Mouse (Mus musculus) liver, embryonic 11.5 days (tissue): ENCODE measurements at regions not wholly inside any gene's neighbourhood (a gene's known extent, or its start where the extent isn't known, plus 50 kb on each side); places are given as distances from the start of the nearest gene placed in this dataset.

ENCODE experiments used
- ATAC-seq: fragments of 200-750 bp; cut with Nextera tagmentation; replicated peaks from 2 replicates; pipeline ENCODE4 v1.8.0; 2017; ENCODE audit warnings: moderate number of reproducible peaks, mild to moderate bottlenecking, moderate TSS enrichment, moderate library complexity; ENCODE audit not compliant: low FRiP score
- DNase-seq: peaks from one replicate; pipeline ENCODE4 v3.0.0-alpha.2; 2017; ENCODE audit warnings: low spot score
- H3K27ac ChIP-seq: fragments of 300-500 bp; sonication (generic); 2 replicates; pipeline ENCODE4 v1.5.1; 2014; ENCODE audit warnings: mild to moderate bottlenecking, low read depth, low read length, control low read depth
- H3K27me3 ChIP-seq: fragments of 300-500 bp; sonication (generic); replicated peaks from 2 replicates; pipeline ENCODE4 v1.6.1; 2014; ENCODE audit warnings: low read length, mixed read lengths; ENCODE audit not compliant: control insufficient read depth, insufficient read depth
- H3K36me3 ChIP-seq: fragments of 300-500 bp; sonication (generic); 2 replicates; pipeline ENCODE4 v1.6.1; 2014; ENCODE audit warnings: mild to moderate bottlenecking, low read length, moderate library complexity, mixed read lengths; ENCODE audit not compliant: control insufficient read depth, insufficient read depth
- H3K4me1 ChIP-seq: fragments of 300-500 bp; sonication (generic); replicated peaks from 2 replicates; pipeline ENCODE4 v1.6.1; 2014; ENCODE audit warnings: low read length, mixed read lengths; ENCODE audit not compliant: control insufficient read depth, insufficient read depth
- H3K4me2 ChIP-seq: fragments of 300-500 bp; sonication (generic); 2 replicates; pipeline ENCODE4 v1.6.1; 2014; ENCODE audit warnings: mild to moderate bottlenecking, control low read depth, moderate library complexity
- H3K4me3 ChIP-seq: fragments of 300-500 bp; sonication (generic); 2 replicates; pipeline ENCODE4 v1.5.1; 2014; ENCODE audit warnings: low read depth, low read length, control low read depth
- H3K9ac ChIP-seq: fragments of 300-500 bp; sonication (generic); 2 replicates; pipeline ENCODE4 v1.6.1; 2014; ENCODE audit warnings: low read depth, low read length, control low read depth
- H3K9me3 ChIP-seq: fragments of 300-500 bp; sonication (generic); 2 replicates; pipeline ENCODE4 v1.6.1; 2016; ENCODE audit warnings: low read length, inconsistent platforms, mixed read lengths; ENCODE audit not compliant: control insufficient read depth
- WGBS: fragments of 180-500 bp; shearing (Covaris S2); extraction: QIAGEN DNeasy Blood & Tissue Kit; methylation state at CpG from one replicate; pipeline ENCODE4 v1.1.7; 2014; 5-methylcytosine and 5-hydroxymethylcytosine counted together

DNA sequence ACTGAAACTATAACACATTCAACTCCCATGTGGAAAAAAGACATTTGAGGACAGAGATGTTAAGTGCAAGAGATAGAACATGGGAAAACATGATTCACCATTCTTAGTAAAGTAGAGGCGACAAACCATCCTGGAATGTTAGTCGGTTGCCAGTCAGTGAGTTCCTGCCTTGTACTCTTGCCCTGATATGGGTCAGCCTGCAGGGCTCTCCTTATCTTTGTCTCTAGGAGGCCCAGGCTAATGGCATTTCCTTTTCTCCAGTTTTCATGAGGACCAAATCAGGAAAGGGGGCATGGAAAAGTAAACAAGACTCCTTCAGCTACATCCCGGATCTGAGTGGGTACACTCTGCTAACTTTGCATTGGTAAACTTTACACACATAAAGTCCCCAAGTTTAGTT lies 387.4 kb upstream of the Mpdz start:
- no peak overlapping the region for H3K9ac ChIP-seq
- no peak overlapping the region for H3K4me3 ChIP-seq
- no peaks in the 10 kb centered on the region for H3K9me3 ChIP-seq
- H3K36me3 ChIP-seq, result no peaks in the 10 kb centered on the region
- no peak overlapping the region for H3K27ac ChIP-seq
- no peak for ATAC-seq
- H3K4me2 ChIP-seq, result no peak overlapping the region
- 26% methylated on average over 3 of the region's 3 CpGs for WGBS
- no peak for DNase-seq
- no peaks in the 10 kb centered on the region for H3K27me3 ChIP-seq
- H3K4me1 ChIP-seq, result no peaks in the 10 kb centered on the region

DNA sequence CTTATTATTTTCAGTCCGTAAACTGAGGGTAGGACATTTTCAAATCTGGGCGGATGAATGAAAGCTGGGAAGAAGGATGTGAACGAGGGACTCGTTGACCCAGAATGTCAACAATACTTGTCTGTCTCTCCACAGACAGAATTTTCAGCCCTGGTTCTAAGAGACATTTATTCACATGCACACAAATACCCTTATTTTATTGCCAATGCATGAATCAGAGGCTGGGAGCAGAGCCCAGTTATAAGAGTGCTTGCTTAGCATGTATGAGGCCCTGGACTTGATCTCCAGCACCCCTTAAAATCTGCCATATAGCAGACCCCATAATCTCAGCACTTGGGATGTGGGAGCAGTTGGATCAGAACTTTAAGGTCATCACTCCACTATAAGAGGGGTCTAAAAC lies 384.8 kb upstream of the Mpdz start:
- Histone ChIP-seq H3K4me1 (no peaks in the 10 kb centered on the region), H3K36me3 (no peaks in the 10 kb centered on the region), H3K27me3 (no peaks in the 10 kb centered on the region), H3K4me2 (no peak overlapping the region), H3K4me3 (no peak overlapping the region), H3K9me3 (no peaks in the 10 kb centered on the region), H3K27ac (no peak overlapping the region), H3K9ac (no peak overlapping the region)
- DNase-seq, result no peak
- ATAC-seq, result no peak
- WGBS, result 91% methylated on average over 4 of the region's 4 CpGs

DNA sequence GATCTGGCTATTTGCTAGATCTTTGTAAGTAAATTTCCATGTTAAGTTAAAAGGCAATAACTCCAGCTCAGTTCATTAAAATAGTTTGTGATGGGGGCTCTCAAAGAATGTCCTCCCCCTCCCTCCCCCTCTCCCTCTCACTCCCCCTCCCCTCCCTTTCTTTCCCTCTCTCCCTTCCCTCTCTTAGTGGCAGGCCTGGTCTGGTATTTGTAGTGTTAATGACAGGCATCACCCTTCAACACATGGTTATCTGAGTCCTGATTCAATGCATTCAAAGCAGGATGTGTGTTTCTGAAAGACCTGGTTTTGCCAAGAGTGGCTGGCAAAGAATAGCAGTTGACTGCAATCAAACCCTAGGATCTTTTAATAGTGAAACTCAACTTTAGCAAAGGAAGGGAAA lies 383.4 kb upstream of the Mpdz start:
- H3K27ac ChIP-seq, result no peak overlapping the region
- H3K27me3 ChIP-seq, result no peaks in the 10 kb centered on the region
- ATAC-seq (no peak), DNase-seq (no peak)
- no peaks in the 10 kb centered on the region for H3K36me3 ChIP-seq
- no peak overlapping the region for H3K4me3 ChIP-seq
- H3K4me1 ChIP-seq, result no peaks in the 10 kb centered on the region
- H3K9ac ChIP-seq, result no peak overlapping the region
- H3K9me3 ChIP-seq, result no peaks in the 10 kb centered on the region
- no peak overlapping the region for H3K4me2 ChIP-seq

DNA sequence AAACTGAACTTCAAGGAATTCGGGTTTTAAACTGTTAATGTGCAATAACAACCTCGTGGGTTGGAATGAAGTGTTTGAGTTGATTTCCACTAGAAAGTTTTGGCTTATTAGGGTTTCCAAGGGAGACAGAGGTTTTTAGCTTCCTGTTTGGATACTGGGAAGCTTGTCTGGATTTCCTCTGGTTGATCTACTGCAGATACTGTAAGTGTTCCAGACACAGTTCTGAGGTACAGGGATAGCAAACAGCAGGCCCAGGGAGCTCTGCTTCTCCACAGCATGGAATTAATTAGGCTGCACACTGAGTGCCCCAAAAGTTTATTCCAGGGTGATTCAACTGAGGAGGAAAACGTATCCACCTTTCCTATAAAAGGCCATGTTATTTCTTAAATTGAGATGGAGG lies 381.0 kb upstream of the Mpdz start:
- 52% methylated on average over 3 of the region's 3 CpGs for whole genome bisulfite sequencing
- no peak for ATAC-seq
- H3K27ac ChIP-seq, result no peak overlapping the region
- H3K9ac ChIP-seq, result no peak overlapping the region
- H3K36me3 ChIP-seq, result no peaks in the 10 kb centered on the region
- no peaks in the 10 kb centered on the region for H3K4me1 ChIP-seq
- DNase-seq, result no peak
- H3K4me2 ChIP-seq, result no peak overlapping the region
- H3K4me3 ChIP-seq, result no peak overlapping the region
- H3K27me3 ChIP-seq, result no peaks in the 10 kb centered on the region
- no peaks in the 10 kb centered on the region for H3K9me3 ChIP-seq

DNA sequence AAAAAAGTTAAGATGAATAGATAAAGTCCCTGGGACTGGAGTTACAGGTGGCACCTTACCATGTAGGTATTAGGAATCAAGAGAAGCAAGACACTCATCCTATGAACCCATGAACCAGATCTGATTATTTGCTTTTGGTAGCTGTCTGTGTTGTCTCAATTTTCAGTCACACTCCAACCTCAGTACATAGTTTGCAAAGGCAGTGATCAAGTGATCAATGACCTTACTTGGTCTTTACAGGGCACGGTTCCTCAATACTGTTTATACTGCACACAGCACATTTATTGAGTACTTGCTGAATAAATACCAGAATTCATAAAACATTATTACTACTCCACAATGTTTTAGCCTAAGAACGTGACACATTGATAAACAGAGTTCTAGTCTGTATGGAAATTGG lies 346.7 kb upstream of the Mpdz start:
- Histone ChIP-seq H3K4me1 (no peaks in the 10 kb centered on the region), H3K27me3 (no peaks in the 10 kb centered on the region), H3K27ac (no peak overlapping the region), H3K9ac (no peak overlapping the region), H3K4me2 (no peak overlapping the region), H3K4me3 (no peak overlapping the region), H3K9me3 (no peaks in the 10 kb centered on the region), H3K36me3 (no peaks in the 10 kb centered on the region)
- WGBS, result 73% methylated on average over 2 of the region's 2 CpGs
- DNase-seq (no peak), ATAC-seq (no peak)

DNA sequence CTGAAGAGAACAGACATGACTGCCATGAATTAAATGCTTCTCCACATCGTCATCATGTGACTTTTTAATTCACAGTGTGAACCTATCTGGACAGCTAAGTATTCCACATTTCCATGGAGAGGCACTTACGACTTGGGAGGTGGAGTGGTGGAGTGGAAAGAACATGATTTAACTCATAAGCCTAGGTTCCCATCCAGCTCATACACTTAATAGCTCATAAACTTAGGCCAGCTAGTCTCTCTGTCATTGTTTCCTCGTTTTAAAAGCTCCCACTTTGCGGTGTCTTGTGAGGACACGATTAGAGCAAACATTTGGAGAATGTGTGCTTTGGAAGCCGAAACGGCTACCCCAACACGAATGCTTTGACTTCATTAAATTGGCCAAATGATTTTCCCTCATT lies 346.0 kb upstream of the Mpdz start:
- Histone ChIP-seq H3K4me3 (no peak overlapping the region), H3K4me2 (no peak overlapping the region), H3K9me3 (no peaks in the 10 kb centered on the region), H3K36me3 (no peaks in the 10 kb centered on the region), H3K9ac (no peak overlapping the region), H3K4me1 (no peaks in the 10 kb centered on the region), H3K27ac (no peak overlapping the region), H3K27me3 (no peaks in the 10 kb centered on the region)
- no peak for ATAC-seq
- 80% methylated on average over 8 of the region's 8 CpGs for WGBS
- no peak for DNase-seq

DNA sequence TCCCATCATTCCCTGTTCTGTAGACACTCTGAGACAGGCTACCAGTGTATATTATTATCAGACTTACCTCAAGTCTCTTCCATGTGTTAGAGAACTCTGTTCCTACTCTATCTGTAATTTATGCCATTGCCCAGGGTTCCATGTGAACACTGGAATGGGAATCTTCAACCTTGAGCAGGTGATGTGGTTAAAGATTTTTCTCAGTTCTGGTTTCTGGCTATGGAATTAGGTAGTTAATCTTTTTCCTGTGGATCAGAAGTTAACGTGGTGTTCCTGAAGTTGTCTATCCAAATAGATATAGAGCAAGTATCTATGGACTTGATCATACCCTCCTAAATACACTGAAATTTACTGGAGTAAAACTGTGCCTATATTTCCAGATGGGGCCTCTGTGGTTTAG lies 339.4 kb upstream of the Mpdz start:
- Histone ChIP-seq H3K27me3 (no peaks in the 10 kb centered on the region), H3K9me3 (no peaks in the 10 kb centered on the region), H3K4me2 (no peak overlapping the region), H3K4me3 (no peak overlapping the region), H3K4me1 (no peaks in the 10 kb centered on the region), H3K9ac (no peak overlapping the region), H3K27ac (no peak overlapping the region), H3K36me3 (no peaks in the 10 kb centered on the region)
- ATAC-seq (no peak), DNase-seq (no peak)
- WGBS, result 58% methylated on average over 1 of the region's 1 CpGs

DNA sequence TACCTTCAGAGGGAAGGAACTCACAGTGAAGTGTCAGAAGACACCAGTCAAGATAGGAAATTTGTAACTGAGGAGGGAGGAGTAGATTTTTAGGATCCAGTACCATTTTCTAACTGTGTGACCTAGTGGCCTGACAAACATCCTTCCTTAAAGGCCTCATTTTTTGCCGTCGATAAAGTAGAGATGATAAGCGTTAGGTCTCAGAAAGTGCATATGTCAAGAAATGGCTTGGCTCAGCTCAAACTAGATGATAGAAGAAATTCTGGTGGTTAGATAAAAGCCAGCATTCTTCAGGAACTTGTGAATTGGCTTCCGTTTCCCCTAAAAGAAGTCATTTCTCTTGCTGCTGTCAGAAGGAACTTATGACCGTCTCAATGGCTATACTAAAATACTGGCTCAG lies 324.1 kb upstream of the Mpdz start:
- Histone ChIP-seq H3K27ac (no peak overlapping the region), H3K4me1 (no peaks in the 10 kb centered on the region), H3K4me3 (no peak overlapping the region), H3K36me3 (no peaks in the 10 kb centered on the region), H3K4me2 (no peak overlapping the region), H3K9me3 (no peaks in the 10 kb centered on the region), H3K9ac (no peak overlapping the region), H3K27me3 (no peaks in the 10 kb centered on the region)
- 51% methylated on average over 5 of the region's 5 CpGs for WGBS
- DNase-seq (no peak), ATAC-seq (no peak)

DNA sequence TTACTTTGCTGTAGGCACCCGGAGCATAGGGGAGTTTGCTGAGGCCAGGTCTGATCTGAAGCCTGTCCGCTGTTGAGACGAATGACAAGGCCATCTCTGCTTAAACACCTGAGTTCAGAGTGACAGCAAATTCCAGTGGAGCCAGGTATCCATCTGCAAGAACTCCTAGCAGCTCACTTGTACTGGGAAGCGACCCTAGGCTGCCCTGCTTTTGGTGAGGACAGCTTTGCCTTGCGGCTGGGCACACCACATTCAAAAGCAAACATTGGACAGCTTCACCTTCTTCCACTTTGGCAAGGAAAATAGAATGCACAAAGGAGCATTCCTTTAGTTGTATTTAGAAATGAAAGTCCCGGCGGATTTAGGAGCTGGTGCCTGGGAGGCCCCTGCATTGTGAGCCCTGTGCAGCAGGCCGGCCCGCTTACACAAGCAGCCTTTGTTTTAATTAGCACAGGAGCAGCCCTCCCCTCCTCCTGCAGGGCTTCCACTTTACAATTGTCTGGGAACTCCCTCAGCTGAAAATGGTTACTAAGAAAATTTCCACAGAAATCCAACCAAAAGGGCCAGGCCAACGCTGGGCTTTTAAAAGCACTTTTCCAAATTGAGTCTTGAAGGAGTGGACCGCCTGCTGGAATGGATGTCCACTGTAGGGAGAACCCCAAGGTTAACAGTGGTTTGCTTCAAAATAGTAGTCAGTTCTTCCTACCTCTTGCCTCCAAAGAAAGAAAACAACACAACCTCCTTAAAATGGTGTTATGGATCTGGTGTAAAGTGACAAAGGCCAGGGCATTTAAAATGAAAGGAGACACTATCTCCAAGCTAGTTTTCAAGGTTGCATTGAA lies 321.6 kb upstream of the Mpdz start:
- Histone ChIP-seq H3K27me3 (no peaks in the 10 kb centered on the region), H3K27ac (no peak overlapping the region), H3K4me3 (no peak overlapping the region), H3K36me3 (no peaks in the 10 kb centered on the region), H3K4me2 (no peak overlapping the region), H3K9me3 (no peaks in the 10 kb centered on the region), H3K9ac (no peak overlapping the region), H3K4me1 (no peaks in the 10 kb centered on the region)
- 56% methylated on average over 11 of the region's 11 CpGs for WGBS
- DNase-seq, result no peak
- ATAC-seq, result no peak
